Mouse (Mus musculus) small intestine, adult 2 months (tissue): ENCODE results near the gene Arg2. TPM values are rescaled to one million over a fixed set of nuclear protein-coding genes. Genes with fewer than 3 reads are reported as not detected.

Experiments
- H3K27ac ChIP-seq: fragments of 200-500 bp; 2 replicates; pipeline ENCODE4 v1.5.1; 2012; ENCODE audit warnings: low read depth, low read length, control low read depth, inconsistent platforms; ENCODE audit not compliant: insufficient read depth
- H3K27me3 ChIP-seq: fragments of 200-500 bp; 2 replicates; pipeline ENCODE4 v1.6.1; 2012; ENCODE audit warnings: mild to moderate bottlenecking, moderate library complexity, low read length, inconsistent platforms; ENCODE audit not compliant: control insufficient read depth, insufficient read depth
- H3K36me3 ChIP-seq: fragments of 200-500 bp; 2 replicates; pipeline ENCODE4 v1.6.1; 2012; ENCODE audit warnings: mild to moderate bottlenecking, low read length, control low read depth, inconsistent platforms; ENCODE audit not compliant: control insufficient read depth, insufficient read depth
- H3K4me1 ChIP-seq: fragments of 200-500 bp; 2 replicates; pipeline ENCODE4 v1.6.1; 2012; ENCODE audit warnings: low read length, inconsistent platforms, mixed read lengths; ENCODE audit not compliant: control insufficient read depth, insufficient read depth, insufficient read length
- H3K4me3 ChIP-seq: fragments of 200-500 bp; 2 replicates; pipeline ENCODE4 v1.5.1; 2012; ENCODE audit warnings: low read depth, mild to moderate bottlenecking, control low read depth, inconsistent platforms, low read length, moderate library complexity
- CTCF ChIP-seq: fragments of 200-500 bp; IDR thresholded peaks from 2 replicates; pipeline ENCODE4 v1.5.1; 2012; ENCODE audit warnings: low read depth, mild to moderate bottlenecking, control low read depth, inconsistent platforms, low read length, moderate library complexity, mixed read lengths; ENCODE audit not compliant: insufficient replicate concordance, insufficient read length; ENCODE audit errors: extremely low read depth
- POLR2A ChIP-seq: fragments of 200-500 bp; IDR thresholded peaks from 2 replicates; pipeline ENCODE4 v1.6.1; 2012; ENCODE audit warnings: low read depth, mild to moderate bottlenecking, control low read depth, inconsistent platforms, low read length, moderate library complexity
- WGBS: fragments of 180-500 bp; shearing (Covaris S2); methylation state at CpG from one replicate; pipeline ENCODE4 v1.1.7; 2018; 5-methylcytosine and 5-hydroxymethylcytosine counted together
- polyA plus RNA-seq: library from polyadenylated mRNA; depleted of rRNA; stranded (reverse); fragments of >200 nt; gene quantifications from 2 replicates; pipeline ENCODE4 v1.2.3, GENCODE M21; 2012

Arg2 gene
- polyA plus RNA-seq, 1 experiment, result 162 TPM

- Histone ChIP-seq H3K4me3 (no peak overlapping the region), H3K4me1 (peaks cover 2% of the 10 kb centered on the region; the same call in 1 of the 2 replicates), H3K27ac (peak overlapping the region; percentile 86), H3K36me3 (no peaks in the 10 kb centered on the region), H3K27me3 (no peaks in the 10 kb centered on the region)
- TF ChIP-seq POLR2A, result no peak
- TF ChIP-seq CTCF, result no peak
- 25% methylated on average over 5 of the region's 5 CpGs for WGBS
Measured at GRCm38 (mm10) chr12:79105312-79105711, 25.3 kb upstream of the Arg2 start.

GRCm38 (mm10) chr12:79118991-79119390 is 11.6 kb upstream of the Arg2 start:
- no peak for TF ChIP-seq POLR2A
- no peak for TF ChIP-seq CTCF
- WGBS, result 64% methylated on average over 4 of the region's 4 CpGs
- no peak overlapping the region for H3K4me3 ChIP-seq

GRCm38 (mm10) chr12:79122820-79123219 is 7.8 kb upstream of the Arg2 start:
- H3K27ac ChIP-seq, result no peak overlapping the region
- H3K36me3 ChIP-seq, result no peaks in the 10 kb centered on the region
- WGBS, result 35% methylated on average over 3 of the region's 3 CpGs
- H3K4me1 ChIP-seq, result peaks cover 4% of the 10 kb centered on the region; the same call in 1 of the 2 replicates
- TF ChIP-seq CTCF (no peak), POLR2A (no peak)
- H3K27me3 ChIP-seq, result no peaks in the 10 kb centered on the region
- H3K4me3 ChIP-seq, result no peak overlapping the region

More at GRCm38 (mm10) chr12:79118991-79119390, 11.6 kb upstream of the Arg2 start:
- Histone ChIP-seq H3K4me1 (peaks cover 4% of the 10 kb centered on the region; the same call in 1 of the 2 replicates), H3K27ac (no peak overlapping the region), H3K36me3 (no peaks in the 10 kb centered on the region), H3K27me3 (no peaks in the 10 kb centered on the region)

- Histone ChIP-seq H3K4me3 (peak overlapping the region; percentile 84), H3K4me1 (peaks cover 14% of the 10 kb centered on the region), H3K27me3 (0 out of 2 replicates have a peak, but pooled peaks cover 4% of the 10 kb centered on the region), H3K27ac (peak overlapping the region; percentile 42), H3K36me3 (peaks cover 17% of the 10 kb centered on the region)
- TF ChIP-seq CTCF (no peak; the same call in 1 of the 2 replicates), POLR2A (no peak)
- 3% methylated on average over 22 of the region's 22 CpGs for WGBS
Measured at GRCm38 (mm10) chr12:79131178-79131675, 650 bp downstream of the Arg2 start.

- peak overlapping the region; percentile 42; the same call in 1 of the 2 replicates for H3K27ac ChIP-seq
- peak overlapping the region; percentile 84 for H3K4me3 ChIP-seq
- H3K27me3 ChIP-seq, result 0 out of 2 replicates have a peak, but pooled peaks cover 4% of the 10 kb centered on the region
- TF ChIP-seq POLR2A (no peak), CTCF (no peak)
- H3K36me3 ChIP-seq, result peaks cover 17% of the 10 kb centered on the region
- H3K4me1 ChIP-seq, result peaks cover 14% of the 10 kb centered on the region
- 39% methylated on average over 5 of the region's 5 CpGs for WGBS
Measured at GRCm38 (mm10) chr12:79131706-79132460, 1.3 kb downstream of the Arg2 start.

- H3K4me1 ChIP-seq, result peaks cover 14% of the 10 kb centered on the region
- H3K4me3 ChIP-seq, result 0 out of 2 replicates have a peak overlapping the region, but pooled peaks have one; percentile 10
- 0 out of 2 replicates have a peak, but pooled peaks cover 4% of the 10 kb centered on the region for H3K27me3 ChIP-seq
- peaks cover 22% of the 10 kb centered on the region for H3K36me3 ChIP-seq
- 68% methylated on average over 8 of the region's 8 CpGs for WGBS
- no peak for TF ChIP-seq POLR2A
- no peak for TF ChIP-seq CTCF
- peak overlapping the region; percentile 62; the same call in 1 of the 2 replicates for H3K27ac ChIP-seq
Measured at GRCm38 (mm10) chr12:79134676-79135075, 4.1 kb downstream of the Arg2 start.

GRCm38 (mm10) chr12:79135105-79135504 is 4.5 kb downstream of the Arg2 start:
- 37% methylated on average over 4 of the region's 4 CpGs for WGBS
- peaks cover 24% of the 10 kb centered on the region for H3K36me3 ChIP-seq

More at GRCm38 (mm10) chr12:79135105-79135504, 4.5 kb downstream of the Arg2 start:
- TF ChIP-seq POLR2A, result no peak
- no peak for TF ChIP-seq CTCF
- Histone ChIP-seq H3K4me1 (peaks cover 14% of the 10 kb centered on the region), H3K27ac (peak overlapping the region; percentile 62; the same call in 1 of the 2 replicates), H3K4me3 (no peak overlapping the region), H3K27me3 (0 out of 2 replicates have a peak, but pooled peaks cover 4% of the 10 kb centered on the region)
